Mouse (Mus musculus) C2C12 (cell line): ENCODE results near the gene Gm20388. TPM values are rescaled to one million over a fixed set of nuclear protein-coding genes. Genes with fewer than 3 reads are reported as not detected.

Experiments used
- H3K27me3 ChIP-seq: one replicate; pipeline ENCODE4 v1.6.1; 2011; ENCODE audit not compliant: control insufficient read depth, insufficient read depth, insufficient read length
- H3K36me3 ChIP-seq: one replicate; pipeline ENCODE4 v1.6.1; 2011; ENCODE audit not compliant: control insufficient read depth, insufficient read depth
- H3K4me3 ChIP-seq: one replicate; pipeline ENCODE4 v1.5.1; 2011; ENCODE audit warnings: mild to moderate bottlenecking, control low read depth; ENCODE audit not compliant: poor library complexity, insufficient read depth, severe bottlenecking
- H3K79me2 ChIP-seq: one replicate; pipeline ENCODE4 v1.6.1; 2011; ENCODE audit not compliant: control insufficient read depth, insufficient read depth
- H3K79me3 ChIP-seq: one replicate; pipeline ENCODE4 v1.6.1; 2011; ENCODE audit warnings: low read depth, control low read depth
- H3ac ChIP-seq: one replicate; pipeline ENCODE3; 2011; ENCODE audit warnings: low read depth; ENCODE audit not compliant: control insufficient read depth, insufficient read length
- CEBPB ChIP-seq: IDR thresholded peaks from one replicate; pipeline ENCODE4 v1.6.1; 2011; ENCODE audit warnings: low read depth, mild to moderate bottlenecking, control low read depth, moderate library complexity
- CTCF ChIP-seq: IDR thresholded peaks from one replicate; pipeline ENCODE4 v1.5.1; 2011; ENCODE audit not compliant: control insufficient read depth, insufficient read depth, insufficient read length
- FOSL1 ChIP-seq: IDR thresholded peaks from one replicate; pipeline ENCODE4 v1.8.0; 2011; ENCODE audit warnings: mild to moderate bottlenecking, low read length; ENCODE audit not compliant: poor library complexity, insufficient read depth, severe bottlenecking
- MAX ChIP-seq: IDR thresholded peaks from one replicate; pipeline ENCODE4 v1.6.1; 2011; ENCODE audit warnings: mild to moderate bottlenecking, control low read depth
- MYOD1 ChIP-seq: IDR thresholded peaks from one replicate; pipeline ENCODE4 v1.6.1; 2011; ENCODE audit warnings: low read depth; ENCODE audit not compliant: control insufficient read depth, insufficient read length
- MYOG ChIP-seq: IDR thresholded peaks from one replicate; pipeline ENCODE4 v1.6.1; 2011; ENCODE audit not compliant: control insufficient read depth, insufficient read length; ENCODE audit errors: extremely low read depth
- USF1 ChIP-seq: IDR thresholded peaks from one replicate; pipeline ENCODE4 v1.6.1; 2011; ENCODE audit warnings: low read depth, mild to moderate bottlenecking, control low read depth, moderate library complexity
- polyA plus RNA-seq: library from polyadenylated mRNA; unstranded; fragments of >200 nt; fragmentation: generic; extraction: Trizol; gene quantifications from one replicate; pipeline ENCODE4 v1.2.1, GENCODE M21; 2012; ENCODE audit warnings: missing spikeins

Gene Gm20388
- polyA plus RNA-seq, 1 experiment: 15.0 TPM

DNA sequence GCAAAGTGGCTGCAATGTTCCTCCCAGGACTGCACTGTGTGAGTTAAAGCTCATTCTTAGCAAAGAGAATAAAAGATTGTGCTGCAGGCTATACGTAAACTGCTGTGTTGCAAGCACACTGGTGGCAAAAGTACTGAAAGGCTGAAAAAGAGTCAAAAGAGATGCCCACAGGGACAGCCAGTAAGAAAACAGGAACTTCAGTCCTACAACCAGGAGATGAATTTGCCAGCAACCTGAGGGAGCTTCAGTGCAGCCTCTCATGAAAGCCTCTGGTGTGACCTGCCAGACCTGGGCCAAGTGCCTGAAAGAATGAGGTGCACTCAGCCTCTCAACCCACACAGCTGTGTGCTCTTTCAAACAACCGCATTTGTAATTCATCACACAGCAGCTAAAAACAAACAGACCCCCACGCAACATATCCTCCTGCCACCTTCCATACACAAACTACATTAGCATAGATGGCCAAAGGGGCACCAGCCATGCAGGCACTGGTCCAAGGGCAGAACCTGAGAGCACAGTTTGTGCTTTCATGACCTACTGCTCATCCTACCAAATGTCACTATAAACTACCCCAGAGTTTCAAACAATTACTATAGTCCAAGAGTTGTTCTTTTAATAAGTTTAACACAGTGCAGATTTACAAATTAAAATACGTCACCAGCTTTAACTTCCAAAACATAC lies 3108.0 kb downstream of the Gm20388 start:
- H3ac ChIP-seq: no peak overlapping the region
- H3K4me3 ChIP-seq: no peak overlapping the region
- no peak for TF ChIP-seq FOSL1
- TF ChIP-seq CEBPB: no peak
- TF ChIP-seq MYOD1: no peak
- TF ChIP-seq USF1: no peak
- TF ChIP-seq CTCF: no peak
- no peak for TF ChIP-seq MAX
- no peak for TF ChIP-seq MYOG
- H3K36me3 ChIP-seq: no peaks in the 10 kb centered on the region
- peaks cover 72% of the 10 kb centered on the region for H3K79me3 ChIP-seq
- H3K27me3 ChIP-seq: no peaks in the 10 kb centered on the region
- H3K79me2 ChIP-seq: peaks cover 79% of the 10 kb centered on the region

DNA sequence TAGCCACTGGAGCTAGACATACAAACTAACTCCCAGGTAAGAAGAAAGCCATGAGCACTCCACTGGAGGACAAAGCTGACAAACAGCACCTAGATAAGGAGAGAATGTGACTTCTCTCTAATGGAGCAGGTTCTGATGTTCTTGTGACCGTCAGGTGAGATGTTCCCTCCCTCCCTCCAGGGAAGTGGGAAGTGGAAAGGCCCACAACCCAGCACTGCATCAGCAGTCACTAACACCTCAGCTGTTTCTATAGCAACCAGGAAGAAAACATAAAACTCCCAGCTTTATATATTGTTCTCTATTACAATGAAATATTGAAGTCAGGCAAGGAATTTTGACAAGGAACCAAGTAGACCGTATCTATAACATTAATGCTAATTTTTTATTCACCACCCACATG lies 3109.4 kb downstream of the Gm20388 start:
- Histone ChIP-seq H3K79me3 (peaks cover 70% of the 10 kb centered on the region), H3K79me2 (peaks cover 79% of the 10 kb centered on the region), H3K27me3 (no peaks in the 10 kb centered on the region), H3K4me3 (no peak overlapping the region), H3ac (no peak overlapping the region), H3K36me3 (peaks cover 4% of the 10 kb centered on the region)
- TF ChIP-seq MYOD1 (no peak), CTCF (no peak), MAX (no peak), FOSL1 (no peak), USF1 (no peak), MYOG (no peak), CEBPB (no peak)

DNA sequence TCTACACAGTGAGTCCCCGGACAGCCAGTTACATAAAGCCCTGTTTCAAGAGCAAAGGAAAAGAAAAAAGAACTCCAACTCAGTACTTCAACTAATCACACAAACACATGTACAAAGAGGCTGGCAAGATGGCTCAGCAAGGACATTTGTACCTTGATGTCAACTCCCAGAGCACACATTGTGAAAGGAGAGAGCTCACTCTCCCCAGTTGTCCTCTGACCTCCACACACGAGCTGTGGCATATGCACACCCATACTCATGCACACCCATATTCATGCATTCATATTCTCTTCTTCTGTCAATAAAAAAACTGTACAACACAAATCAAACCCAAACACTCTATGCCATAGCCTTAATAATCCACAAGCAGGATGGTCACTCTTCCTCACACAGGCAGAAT lies 3110.2 kb downstream of the Gm20388 start:
- no peak overlapping the region for H3ac ChIP-seq
- H3K27me3 ChIP-seq: no peaks in the 10 kb centered on the region
- peaks cover 4% of the 10 kb centered on the region for H3K36me3 ChIP-seq
- TF ChIP-seq MAX: no peak
- no peak for TF ChIP-seq CTCF
- no peak for TF ChIP-seq USF1
- no peak overlapping the region for H3K4me3 ChIP-seq
- H3K79me3 ChIP-seq: peaks cover 72% of the 10 kb centered on the region
- H3K79me2 ChIP-seq: peaks cover 79% of the 10 kb centered on the region

DNA sequence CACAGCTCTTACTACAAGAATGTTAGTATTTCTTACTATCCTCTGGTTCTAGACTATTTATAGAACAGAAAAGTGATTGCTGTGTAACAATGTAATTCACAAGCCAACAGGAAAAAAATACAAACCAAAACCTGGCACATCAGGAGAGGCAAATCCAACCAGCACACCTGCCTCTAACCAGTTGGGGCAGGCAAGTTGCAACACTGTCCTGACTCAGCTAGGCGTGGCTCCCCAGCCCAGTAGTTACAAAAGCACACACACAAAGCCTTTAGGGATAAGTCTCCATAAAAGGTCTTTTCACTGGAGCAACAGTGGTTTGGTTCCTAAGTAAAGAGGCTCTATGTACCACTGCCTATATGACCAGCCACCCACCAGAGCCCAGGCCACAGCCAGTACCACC lies 3110.6 kb downstream of the Gm20388 start:
- no peak overlapping the region for H3ac ChIP-seq
- no peaks in the 10 kb centered on the region for H3K27me3 ChIP-seq
- H3K79me2 ChIP-seq: peaks cover 83% of the 10 kb centered on the region
- no peak overlapping the region for H3K4me3 ChIP-seq
- peaks cover 76% of the 10 kb centered on the region for H3K79me3 ChIP-seq
- peaks cover 4% of the 10 kb centered on the region for H3K36me3 ChIP-seq
- TF ChIP-seq FOSL1 (no peak), CEBPB (peak; percentile 87)

DNA sequence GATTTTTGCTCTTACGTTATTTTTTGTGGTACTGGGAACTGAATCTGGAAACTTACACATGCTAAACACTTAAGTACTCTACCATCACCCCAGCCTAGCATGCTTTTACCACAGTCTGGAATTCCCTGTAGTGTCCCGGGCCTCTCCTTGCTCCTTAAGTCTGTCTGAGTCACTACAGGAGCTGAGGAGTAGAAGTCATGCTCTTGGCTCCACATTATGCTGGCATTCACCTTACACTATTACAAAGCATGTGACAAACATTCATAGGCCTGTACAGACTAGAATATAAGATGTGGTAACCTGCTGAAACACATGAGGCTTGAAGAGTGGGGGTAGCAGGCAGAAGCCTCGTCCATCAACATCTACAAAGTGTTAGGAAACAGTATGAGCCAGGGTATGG lies 3112.1 kb downstream of the Gm20388 start:
- no peak overlapping the region for H3ac ChIP-seq
- no peak overlapping the region for H3K4me3 ChIP-seq
- H3K27me3 ChIP-seq: no peaks in the 10 kb centered on the region
- H3K79me2 ChIP-seq: peaks cover 97% of the 10 kb centered on the region
- H3K79me3 ChIP-seq: peaks cover 91% of the 10 kb centered on the region
- peaks cover 4% of the 10 kb centered on the region for H3K36me3 ChIP-seq
- no peak for TF ChIP-seq CEBPB
- no peak for TF ChIP-seq FOSL1
- TF ChIP-seq MYOG: no peak
- no peak for TF ChIP-seq CTCF
- no peak for TF ChIP-seq MAX
- TF ChIP-seq USF1: no peak
- TF ChIP-seq MYOD1: no peak

DNA sequence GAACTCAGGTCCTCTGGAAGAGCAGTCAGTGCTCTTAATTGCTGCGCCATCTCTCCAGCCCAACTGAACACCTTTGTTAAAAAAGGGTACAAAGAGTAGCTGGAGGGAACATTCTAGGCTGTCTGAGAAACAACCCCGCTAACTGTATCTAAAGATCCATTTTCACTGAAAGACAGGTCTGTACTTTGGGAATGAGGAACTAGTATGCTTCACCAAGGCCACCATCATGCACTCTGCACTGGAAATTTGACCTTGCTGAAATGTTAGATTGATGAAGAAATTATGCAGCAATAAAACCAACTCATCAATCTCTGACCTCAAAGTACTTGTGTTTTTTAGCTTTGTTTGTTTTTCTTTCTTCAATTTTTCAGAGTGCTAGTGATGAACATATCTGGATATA lies 3113.6 kb downstream of the Gm20388 start:
- peaks cover 100% of the 10 kb centered on the region for H3K79me2 ChIP-seq
- TF ChIP-seq MYOD1 (no peak), CEBPB (no peak), MYOG (no peak), MAX (no peak), FOSL1 (no peak), USF1 (no peak), CTCF (no peak)
- peaks cover 4% of the 10 kb centered on the region for H3K36me3 ChIP-seq
- no peak overlapping the region for H3ac ChIP-seq
- peaks cover 95% of the 10 kb centered on the region for H3K79me3 ChIP-seq
- no peaks in the 10 kb centered on the region for H3K27me3 ChIP-seq
- H3K4me3 ChIP-seq: no peak overlapping the region
